Mouse (Mus musculus) cerebellum, adult 2 months (tissue): ENCODE data around the gene Gm21976. TPM values are rescaled to one million over a fixed set of nuclear protein-coding genes. Genes with fewer than 3 reads are reported as not detected.

Source experiments
- DNase-seq, 2 experiments: peaks; one replicate each; pipeline ENCODE4 v3.0.0; 2021
- H3K27ac ChIP-seq: fragments of 200-500 bp; 2 replicates; pipeline ENCODE4 v1.5.1; 2012; ENCODE audit warnings: low read length, control low read depth, inconsistent platforms; ENCODE audit not compliant: insufficient read depth
- H3K27me3 ChIP-seq: fragments of 200-500 bp; 2 replicates; pipeline ENCODE4 v1.6.1; 2012; ENCODE audit warnings: inconsistent platforms, mild to moderate bottlenecking, low read length, moderate library complexity; ENCODE audit not compliant: control insufficient read depth, insufficient read depth
- H3K4me1 ChIP-seq: fragments of 200-500 bp; 2 replicates; pipeline ENCODE4 v1.6.1; 2011; ENCODE audit warnings: low read length; ENCODE audit not compliant: control insufficient read depth, insufficient read depth
- H3K4me3 ChIP-seq: fragments of 200-500 bp; replicated peaks from 2 replicates; pipeline ENCODE3; 2011; ENCODE audit warnings: mild to moderate bottlenecking, low read depth, low read length, control low read depth; ENCODE audit not compliant: insufficient read depth
- CTCF ChIP-seq: fragments of 200-500 bp; IDR thresholded peaks from 2 replicates; pipeline ENCODE4 v1.5.1; 2011; ENCODE audit warnings: low read depth, mild to moderate bottlenecking, control low read depth, low read length, moderate library complexity, borderline replicate concordance; ENCODE audit not compliant: insufficient read depth
- POLR2A ChIP-seq: fragments of 200-500 bp; IDR thresholded peaks from 2 replicates; pipeline ENCODE4 v1.6.1; 2011; ENCODE audit warnings: low read length, control low read depth, borderline replicate concordance; ENCODE audit not compliant: insufficient read depth
- WGBS: fragments of 180-500 bp; shearing (Covaris S2); methylation state at CpG from one replicate; pipeline ENCODE4 v1.1.7; 2018; 5-methylcytosine and 5-hydroxymethylcytosine counted together
- polyA plus RNA-seq: library from polyadenylated mRNA; depleted of rRNA; stranded (reverse); fragments of >200 nt; gene quantifications from 2 replicates; pipeline ENCODE4 v1.2.3, GENCODE M21; 2012

Gm21976 gene
- polyA plus RNA-seq, 1 experiment: not detected

- DNase-seq: no peak
- 74% methylated on average over 9 of the region's 9 CpGs for WGBS
Measured at GRCm38 (mm10) chr13:98305257-98305656, 25.6 kb downstream of the Gm21976 start.

GRCm38 (mm10) chr13:98306393-98306792 is 26.7 kb downstream of the Gm21976 start:
- Histone ChIP-seq H3K4me1 (no peaks in the 10 kb centered on the region), H3K27ac (no peak overlapping the region), H3K27me3 (no peaks in the 10 kb centered on the region), H3K4me3 (no peak overlapping the region)
- no peak for DNase-seq
- TF ChIP-seq POLR2A (no peak), CTCF (no peak)
- 25% methylated on average over 5 of the region's 5 CpGs for WGBS

More at GRCm38 (mm10) chr13:98305257-98305656, 25.6 kb downstream of the Gm21976 start:
- Histone ChIP-seq H3K4me1 (no peaks in the 10 kb centered on the region), H3K4me3 (no peak overlapping the region), H3K27ac (no peak overlapping the region), H3K27me3 (no peaks in the 10 kb centered on the region)
- TF ChIP-seq POLR2A: no peak
- TF ChIP-seq CTCF: no peak

DNA sequence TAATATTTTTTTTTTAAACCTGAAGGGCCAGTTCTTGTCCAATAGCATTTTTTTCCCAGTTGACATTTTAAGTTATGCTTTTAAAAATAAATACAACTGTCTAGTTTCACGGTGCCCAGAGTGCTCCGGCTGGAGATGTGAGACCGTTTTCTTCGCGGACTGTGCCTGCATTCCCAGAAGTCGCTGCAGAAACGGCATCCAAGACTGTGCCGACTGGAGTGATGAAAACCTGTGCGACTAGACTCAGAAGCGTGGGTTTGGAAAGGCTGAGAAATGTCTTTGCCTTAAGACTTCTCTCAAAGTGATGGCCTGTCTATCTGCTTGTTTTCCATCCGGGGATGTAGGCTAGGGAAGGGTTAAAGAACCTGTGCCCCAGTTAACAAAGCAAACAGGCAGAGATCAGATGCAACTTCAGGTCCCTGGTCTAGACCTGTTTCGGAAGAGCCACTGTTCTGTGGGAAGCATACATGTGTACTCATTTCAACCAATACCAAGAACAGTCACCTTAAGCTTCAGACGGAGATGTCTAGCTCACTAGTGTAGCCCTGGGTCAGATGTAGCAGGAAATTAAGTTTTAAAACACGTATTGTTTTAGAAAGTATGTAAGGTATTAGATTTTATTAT is 27.3 kb downstream of the Gm21976 start:
- no peaks in the 10 kb centered on the region for H3K27me3 ChIP-seq
- no peak for DNase-seq
- WGBS: 45% methylated on average over 14 of the region's 14 CpGs
- no peaks in the 10 kb centered on the region for H3K4me1 ChIP-seq
- no peak overlapping the region for H3K27ac ChIP-seq
- TF ChIP-seq CTCF (no peak), POLR2A (no peak)
- no peak overlapping the region for H3K4me3 ChIP-seq

DNA sequence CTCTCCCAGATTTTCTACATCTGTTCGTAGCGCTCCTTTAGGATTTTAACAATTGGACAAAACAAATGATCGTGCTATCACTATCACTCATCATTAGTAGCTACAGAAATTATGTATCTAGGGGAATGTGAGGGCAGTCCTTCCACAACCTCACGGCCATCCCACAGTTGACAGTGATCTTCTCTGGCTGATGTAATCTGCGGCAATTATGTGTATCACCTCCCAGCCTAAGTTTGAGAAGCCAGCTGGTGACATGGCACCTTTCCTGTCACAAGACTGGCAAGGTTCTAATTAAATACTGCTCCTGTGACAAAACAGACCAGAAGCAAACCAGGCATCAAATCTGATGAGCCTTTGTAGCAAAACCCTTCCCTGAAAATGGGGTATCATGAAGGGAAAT is 28.3 kb downstream of the Gm21976 start:
- Histone ChIP-seq H3K4me1 (no peaks in the 10 kb centered on the region), H3K4me3 (no peak overlapping the region), H3K27me3 (no peaks in the 10 kb centered on the region), H3K27ac (no peak overlapping the region)
- TF ChIP-seq POLR2A (no peak), CTCF (no peak)
- WGBS: 77% methylated on average over 5 of the region's 5 CpGs
- DNase-seq: no peak

DNA sequence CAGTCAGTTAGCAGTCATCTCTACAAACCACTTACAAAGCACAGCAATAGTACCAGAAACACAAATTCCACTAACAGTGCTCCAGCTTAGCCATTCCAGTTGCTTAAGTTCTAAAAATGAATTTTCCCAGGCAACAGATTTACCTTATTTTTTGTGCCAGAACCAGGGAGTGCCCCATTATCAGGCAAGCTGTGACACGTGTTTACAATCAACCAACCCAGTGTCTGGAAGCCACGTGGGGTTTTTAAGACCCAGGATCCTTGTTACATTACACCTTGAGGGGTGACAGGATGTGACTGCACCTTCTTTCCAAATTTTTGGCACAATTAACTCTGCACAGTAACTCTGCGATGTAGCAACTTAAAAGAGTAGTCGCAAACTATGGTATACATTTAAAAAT is 29.0 kb downstream of the Gm21976 start:
- no peak for TF ChIP-seq POLR2A
- TF ChIP-seq CTCF: no peak
- 75% methylated on average over 4 of the region's 4 CpGs for WGBS
- H3K4me3 ChIP-seq: no peak overlapping the region
- H3K27me3 ChIP-seq: no peaks in the 10 kb centered on the region
- no peak overlapping the region for H3K27ac ChIP-seq
- DNase-seq: no peak
- H3K4me1 ChIP-seq: no peaks in the 10 kb centered on the region

- WGBS: 91% methylated on average over 5 of the region's 5 CpGs
- DNase-seq: no peak
- H3K4me1 ChIP-seq: no peaks in the 10 kb centered on the region
- H3K4me3 ChIP-seq: no peak overlapping the region
- H3K27me3 ChIP-seq: no peaks in the 10 kb centered on the region
- TF ChIP-seq CTCF (no peak), POLR2A (no peak)
- H3K27ac ChIP-seq: no peak overlapping the region
Measured at GRCm38 (mm10) chr13:98311597-98311996, 31.9 kb downstream of the Gm21976 start.

GRCm38 (mm10) chr13:98313631-98314030 is 33.9 kb downstream of the Gm21976 start:
- 68% methylated on average over 7 of the region's 7 CpGs for WGBS
- Histone ChIP-seq H3K27ac (no peak overlapping the region), H3K27me3 (no peaks in the 10 kb centered on the region), H3K4me1 (no peaks in the 10 kb centered on the region), H3K4me3 (no peak overlapping the region)
- TF ChIP-seq POLR2A: no peak
- no peak for TF ChIP-seq CTCF
- no peak for DNase-seq

- no peaks in the 10 kb centered on the region for H3K27me3 ChIP-seq
- WGBS: 56% methylated on average over 4 of the region's 4 CpGs
- no peaks in the 10 kb centered on the region for H3K4me1 ChIP-seq
- DNase-seq: no peak
- TF ChIP-seq CTCF: no peak
- no peak for TF ChIP-seq POLR2A
- H3K4me3 ChIP-seq: no peak overlapping the region
- no peak overlapping the region for H3K27ac ChIP-seq
Measured at GRCm38 (mm10) chr13:98315124-98315523, 35.4 kb downstream of the Gm21976 start.

DNA sequence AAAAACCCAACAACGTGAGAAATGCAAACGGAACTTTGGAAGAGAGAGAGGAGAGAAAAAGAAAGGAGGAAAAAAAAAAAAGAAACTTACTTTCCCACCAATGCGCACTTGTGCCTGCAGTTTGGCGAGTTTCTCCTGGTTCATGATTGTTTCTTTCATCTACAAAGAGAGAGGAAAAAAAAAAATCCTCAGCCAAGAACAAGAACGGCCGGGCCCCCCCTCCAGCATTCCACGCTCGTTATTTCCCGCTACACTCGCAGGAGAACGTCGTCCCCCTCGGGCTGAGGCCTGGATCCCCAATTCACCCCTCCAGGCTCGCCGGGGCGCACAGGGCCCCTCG is 36.4 kb downstream of the Gm21976 start:
- under 1% methylated on average over 17 of the region's 17 CpGs for WGBS
- no peak for DNase-seq
- Histone ChIP-seq H3K4me1 (no peaks in the 10 kb centered on the region), H3K27ac (no peak overlapping the region), H3K27me3 (no peaks in the 10 kb centered on the region), H3K4me3 (peak overlapping the region; percentile 77)
- no peak for TF ChIP-seq POLR2A
- TF ChIP-seq CTCF: no peak
